Mouse (Mus musculus) mesoderm, embryonic 11.5 days (tissue): ENCODE measurements at regions not wholly inside any gene's neighbourhood (a gene's known extent, or its start where the extent isn't known, plus 50 kb on each side); places are given as distances from the start of the nearest gene placed in this dataset.
A peak's percentile ranks its signal among the peaks of the same experiment; 100 is the strongest.
"Not testable (repeated sequence)": the region's sequence is repeated elsewhere in the genome, so short reads cannot be mapped to it uniquely, and the experiment has no call there.

Source experiments
- DNase-seq: peaks from one replicate; pipeline ENCODE4 v3.0.0-alpha.2; 2012; ENCODE audit warnings: low read depth, low spot score

DNA sequence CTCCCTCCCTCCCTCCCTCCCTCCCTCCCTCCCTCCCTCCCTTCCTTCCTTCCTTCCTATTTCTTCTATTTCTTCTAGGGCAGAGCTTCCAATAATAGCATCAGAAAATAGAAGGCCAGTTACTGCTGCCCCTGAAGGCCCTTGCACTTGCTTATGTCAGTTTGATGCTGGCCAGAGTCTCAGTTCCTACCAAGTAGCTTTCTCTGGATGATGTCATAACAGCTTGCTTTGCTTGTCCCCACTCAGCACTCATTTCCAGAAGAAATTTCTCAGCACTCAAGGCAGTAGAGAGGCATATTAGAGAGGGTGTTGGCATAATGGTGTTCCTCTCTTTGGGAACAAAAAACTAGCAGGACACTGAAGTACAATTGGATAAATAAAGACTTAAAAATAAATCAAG is 811.6 kb upstream of the 4930444P10Rik start:
- no peak for DNase-seq

DNA sequence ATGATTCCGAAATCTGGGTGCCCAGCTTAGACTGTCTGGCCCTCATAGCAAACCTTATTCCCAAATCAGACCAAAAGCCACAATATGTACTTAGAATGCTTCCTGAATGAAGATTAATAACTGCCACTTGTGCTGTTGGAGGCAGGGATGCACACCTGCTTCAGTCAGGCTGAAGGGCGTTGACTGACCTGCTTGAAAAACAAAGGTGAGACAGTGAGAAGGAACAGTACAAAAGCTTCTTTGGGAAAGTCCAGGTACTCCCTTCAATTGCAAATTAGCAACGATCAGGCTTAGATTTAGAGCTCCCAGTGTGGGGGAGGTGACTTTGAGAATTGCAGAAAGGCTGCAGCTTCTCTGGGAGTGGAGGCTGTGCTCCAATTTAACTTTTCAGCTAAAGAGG is 775.3 kb upstream of the 4930444P10Rik start:
- DNase-seq: not testable (repeated sequence)

- DNase-seq: not testable (repeated sequence)
Observed at GRCm38 (mm10) chr1:16867086-16867835, 774.1 kb upstream of the 4930444P10Rik start.

DNA sequence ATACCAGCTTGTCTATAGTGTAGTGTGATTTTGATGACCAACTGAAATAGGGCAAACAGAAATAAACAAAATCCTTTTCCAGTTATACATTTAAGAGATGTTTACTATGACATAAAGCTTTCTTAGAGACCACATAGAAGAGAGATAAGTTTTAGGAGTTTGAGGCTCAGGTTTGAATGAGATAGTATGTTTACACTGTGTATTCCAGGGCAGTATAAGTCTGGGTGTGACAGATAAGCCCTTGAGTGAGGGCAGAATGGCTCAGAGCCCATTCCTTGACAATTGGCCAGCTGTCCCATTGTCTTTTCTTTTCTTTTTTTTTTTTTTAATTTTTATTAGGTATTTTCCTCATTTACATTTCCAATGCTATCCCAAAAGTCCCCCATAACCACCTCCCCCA is 744.0 kb upstream of the 4930444P10Rik start:
- no peak for DNase-seq

- not testable (repeated sequence) for DNase-seq
Observed at GRCm38 (mm10) chr1:16824709-16825108, 731.6 kb upstream of the 4930444P10Rik start.

DNA sequence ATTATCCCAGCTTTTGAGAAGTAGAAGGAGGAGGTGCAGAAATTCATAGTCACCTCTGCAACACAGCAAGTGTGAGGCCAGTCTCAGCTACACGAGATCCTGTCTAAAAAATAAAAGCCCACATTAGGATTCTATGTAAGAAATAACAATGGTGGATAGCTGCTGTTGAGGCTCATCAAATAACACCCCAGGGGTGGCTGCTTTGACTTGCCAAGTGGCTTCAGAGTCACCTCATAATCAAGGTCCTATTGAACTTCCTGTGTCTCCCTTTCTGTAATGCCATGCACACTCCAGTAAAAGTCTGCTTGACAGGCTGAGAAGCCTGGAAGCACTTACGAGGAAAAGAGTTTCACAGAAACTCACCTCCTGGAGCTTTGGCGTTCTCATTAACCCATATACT is 730.9 kb upstream of the 4930444P10Rik start:
- DNase-seq: no peak

DNA sequence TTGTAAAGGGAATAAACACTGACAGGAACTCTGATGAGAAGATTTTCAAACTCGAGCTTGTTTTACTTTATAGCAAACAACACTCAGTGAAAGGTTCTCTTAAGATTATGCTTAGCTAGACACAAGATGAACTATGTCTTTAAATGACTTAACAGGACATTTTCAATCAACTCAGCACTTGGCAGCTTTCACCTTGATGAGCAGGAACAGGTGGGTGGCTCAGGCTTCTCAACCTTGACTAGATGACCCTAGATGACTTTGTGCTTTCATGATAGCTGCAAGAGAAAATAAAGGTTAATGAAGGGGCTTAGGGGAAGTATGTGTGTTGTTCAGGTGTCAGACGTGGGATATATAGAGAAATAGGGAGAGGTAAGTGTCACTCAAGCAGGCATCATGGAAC is 728.1 kb upstream of the 4930444P10Rik start:
- DNase-seq: no peak

GRCm38 (mm10) chr1:16816572-16816971 is 723.4 kb upstream of the 4930444P10Rik start:
- no peak for DNase-seq

DNA sequence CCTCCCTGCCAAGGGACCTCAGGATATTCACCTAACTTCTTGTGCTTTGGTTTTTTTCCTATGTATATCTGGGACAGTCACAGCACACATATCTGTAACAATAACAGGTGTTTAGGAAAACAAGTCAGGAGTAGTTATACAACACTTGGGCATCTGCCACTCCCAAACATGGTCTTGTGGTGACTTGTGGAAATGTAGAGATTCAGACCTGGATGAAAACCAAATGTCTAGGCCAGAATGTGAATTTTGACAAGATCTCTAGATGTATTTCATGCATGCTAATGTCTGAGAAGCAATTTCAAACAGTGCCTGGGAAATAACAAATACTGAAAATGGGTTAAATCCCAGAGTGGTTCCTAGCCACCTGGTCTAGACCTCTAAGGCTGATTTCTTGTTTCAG is 722.6 kb upstream of the 4930444P10Rik start:
- DNase-seq: no peak

- DNase-seq: no peak
Observed at GRCm38 (mm10) chr1:16809370-16810150, 716.4 kb upstream of the 4930444P10Rik start.

- peak; percentile 72 for DNase-seq
Observed at GRCm38 (mm10) chr1:16798292-16798691, 705.2 kb upstream of the 4930444P10Rik start.

GRCm38 (mm10) chr1:16796449-16796848 is 703.3 kb upstream of the 4930444P10Rik start:
- DNase-seq: no peak

DNA sequence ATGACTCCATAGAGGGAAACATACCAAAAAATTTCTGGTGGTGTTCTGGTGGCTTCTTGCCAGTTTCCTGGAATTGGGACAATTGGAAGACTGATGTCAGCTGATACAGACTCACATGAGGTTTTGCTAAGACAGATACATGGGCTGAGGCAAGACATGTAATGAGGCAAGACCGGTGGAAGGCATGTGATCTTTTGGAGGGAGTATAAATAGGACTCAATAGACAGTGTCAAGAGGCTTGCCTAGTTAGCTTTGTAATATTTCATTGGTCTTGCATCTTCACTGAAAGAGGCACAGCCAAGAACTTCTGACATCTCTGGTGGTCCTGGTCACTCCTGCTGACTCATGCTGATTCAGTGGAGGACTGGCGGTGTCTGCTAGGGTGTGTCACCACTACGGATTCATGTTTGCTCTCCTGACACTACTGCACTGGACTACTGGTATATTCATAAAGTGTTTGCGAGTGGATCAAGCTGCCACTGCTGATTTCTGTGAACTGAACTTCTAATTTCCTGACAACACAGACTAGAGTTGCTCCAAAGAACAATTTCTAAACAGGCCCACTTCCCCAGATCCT is 697.7 kb upstream of the 4930444P10Rik start:
- no peak for DNase-seq

- no peak for DNase-seq
Observed at GRCm38 (mm10) chr1:16779791-16780190, 686.7 kb upstream of the 4930444P10Rik start.

DNA sequence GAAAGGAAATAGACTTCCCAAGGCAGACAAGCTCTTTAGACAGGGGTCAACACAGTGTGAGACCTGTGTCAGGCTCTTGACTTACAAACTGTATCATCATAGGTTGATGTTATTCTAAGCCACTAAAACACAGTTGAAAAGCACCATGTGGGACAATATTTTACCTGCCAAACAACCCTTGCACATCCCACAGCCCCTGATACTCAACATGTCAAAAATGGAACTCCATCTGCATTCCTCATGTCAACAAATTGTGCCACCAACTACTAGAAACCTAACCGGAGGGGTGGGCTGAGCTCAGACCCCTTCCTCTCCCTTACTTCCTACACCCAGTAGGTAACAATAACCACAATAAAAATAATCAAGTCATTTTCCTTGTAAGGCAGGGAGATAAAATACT is 667.8 kb upstream of the 4930444P10Rik start:
- no peak for DNase-seq
